Mouse (Mus musculus) G1E (cell line): ENCODE measurements around the gene Cldn3.

Source experiments
- CTCF ChIP-seq: IDR thresholded peaks from 2 replicates; pipeline ENCODE4 v1.5.1; 2012; ENCODE audit warnings: low read depth, low read length, inconsistent platforms, mixed read lengths
- GATA1 ChIP-seq: IDR thresholded peaks from 2 replicates; pipeline ENCODE4 v1.6.1; 2012; ENCODE audit warnings: borderline replicate concordance, low read length, inconsistent platforms, mixed read lengths
- GATA2 ChIP-seq: IDR thresholded peaks from 2 replicates; pipeline ENCODE4 v1.6.1; 2012; ENCODE audit warnings: low read depth, low read length, inconsistent platforms, borderline replicate concordance
- POLR2AphosphoS5 ChIP-seq: IDR thresholded peaks from 2 replicates; pipeline ENCODE4 v1.6.1; 2012; ENCODE audit warnings: low read depth, low read length, inconsistent platforms; ENCODE audit not compliant: insufficient replicate concordance
- TAL1 ChIP-seq: conservative IDR thresholded peaks from 2 replicates; pipeline ENCODE4 v1.6.1; 2012; ENCODE audit warnings: low read depth, low read length, inconsistent platforms, mixed read lengths

- TF ChIP-seq GATA1 (no peak), POLR2AphosphoS5 (no peak), CTCF (no peak), TAL1 (peak; percentile 54), GATA2 (no peak)
Observed at GRCm38 (mm10) chr5:134976577-134977250, 9.3 kb upstream of the Cldn3 start.
